Mouse (Mus musculus): ENCODE results near the gene Ntm. TPM values are rescaled to one million over a fixed set of nuclear protein-coding genes. Genes with fewer than 3 reads are reported as not detected.

Ntm gene
- polyA plus RNA-seq, 1 experiment = not detected

DNA sequence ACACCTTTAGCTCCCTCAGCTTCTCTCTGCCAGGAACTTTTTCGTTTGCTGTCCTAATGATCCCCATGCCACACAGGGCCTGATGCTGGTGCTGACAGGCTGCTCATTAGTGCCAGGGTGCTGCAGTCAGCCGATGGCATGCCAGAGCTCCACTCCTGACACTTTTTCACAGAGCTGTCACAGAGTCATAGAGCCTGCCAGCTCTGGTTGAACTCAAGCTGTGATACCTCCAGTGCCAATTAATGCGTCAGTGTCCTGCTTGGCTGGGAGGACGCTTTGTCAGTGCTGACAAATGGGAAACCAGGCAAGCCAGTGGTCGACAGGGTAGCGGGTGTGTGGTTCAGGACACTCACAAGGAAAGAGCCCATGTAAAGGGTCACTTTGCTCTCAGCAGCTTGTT lies 858.9 kb downstream of the Ntm start:
- no peak overlapping the region for H3ac ChIP-seq (ENCODE audit: control insufficient read depth, insufficient read length, low read depth)
- no peaks in the 10 kb centered on the region for H3K79me2 ChIP-seq (ENCODE audit: control insufficient read depth, insufficient read depth)
- H3K27me3 ChIP-seq (ENCODE audit: control insufficient read depth, insufficient read depth, insufficient read length) = no peaks in the 10 kb centered on the region
- no peaks in the 10 kb centered on the region for H3K36me3 ChIP-seq (ENCODE audit: control insufficient read depth, insufficient read depth)
- H3K79me3 ChIP-seq (ENCODE audit: low read depth) = no peaks in the 10 kb centered on the region
- no peak overlapping the region for H3K4me3 ChIP-seq (ENCODE audit: insufficient read depth, poor library complexity, severe bottlenecking)
- no peak for TF ChIP-seq CEBPB (IDR thresholded peaks at IDR 0.05; ENCODE audit: low read depth)
- TF ChIP-seq FOSL1 (IDR thresholded peaks at IDR 0.05; ENCODE audit: insufficient read depth, low read length, poor library complexity, severe bottlenecking) = no peak
- TF ChIP-seq MYOD1 (IDR thresholded peaks at IDR 0.05; ENCODE audit: control insufficient read depth, insufficient read length, low read depth) = no peak
- no peak for TF ChIP-seq MAX (IDR thresholded peaks at IDR 0.05)
- TF ChIP-seq USF1 (IDR thresholded peaks at IDR 0.05; ENCODE audit: low read depth) = no peak
- TF ChIP-seq CTCF (IDR thresholded peaks at IDR 0.05; ENCODE audit: control insufficient read depth, insufficient read depth, insufficient read length) = no peak
- no peak for TF ChIP-seq MYOG (IDR thresholded peaks at IDR 0.05; ENCODE audit: control insufficient read depth, extremely low read depth, insufficient read length)

DNA sequence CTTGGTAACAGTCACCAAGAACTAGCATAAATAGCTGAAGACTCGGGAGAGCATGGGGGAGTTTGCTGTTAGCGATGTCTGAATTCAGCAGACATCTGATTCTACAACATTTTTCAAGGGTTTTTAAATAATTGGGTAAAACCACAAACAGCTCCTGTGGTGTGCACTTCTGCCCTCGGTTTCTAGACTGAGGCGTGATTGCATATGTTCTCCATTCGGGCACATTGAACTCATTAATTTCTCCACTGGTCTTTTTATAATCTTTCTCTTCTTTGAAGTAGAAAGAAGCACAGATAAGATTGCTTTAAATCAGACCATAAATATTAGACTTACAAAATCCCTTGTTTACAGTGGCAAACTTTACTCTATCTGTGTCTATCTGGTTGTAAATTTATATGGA lies 862.3 kb downstream of the Ntm start:
- no peaks in the 10 kb centered on the region for H3K79me2 ChIP-seq (ENCODE audit: control insufficient read depth, insufficient read depth)
- H3K4me3 ChIP-seq (ENCODE audit: insufficient read depth, poor library complexity, severe bottlenecking) = no peak overlapping the region
- no peaks in the 10 kb centered on the region for H3K79me3 ChIP-seq (ENCODE audit: low read depth)
- no peak overlapping the region for H3ac ChIP-seq (ENCODE audit: control insufficient read depth, insufficient read length, low read depth)
- no peaks in the 10 kb centered on the region for H3K27me3 ChIP-seq (ENCODE audit: control insufficient read depth, insufficient read depth, insufficient read length)
- no peak for TF ChIP-seq FOSL1 (IDR thresholded peaks at IDR 0.05; ENCODE audit: insufficient read depth, low read length, poor library complexity, severe bottlenecking)
- no peak for TF ChIP-seq MYOG (IDR thresholded peaks at IDR 0.05; ENCODE audit: control insufficient read depth, extremely low read depth, insufficient read length)
- TF ChIP-seq CTCF (IDR thresholded peaks at IDR 0.05; ENCODE audit: control insufficient read depth, insufficient read depth, insufficient read length) = no peak
- no peak for TF ChIP-seq MAX (IDR thresholded peaks at IDR 0.05)
- TF ChIP-seq MYOD1 (IDR thresholded peaks at IDR 0.05; ENCODE audit: control insufficient read depth, insufficient read length, low read depth) = no peak
- no peak for TF ChIP-seq USF1 (IDR thresholded peaks at IDR 0.05; ENCODE audit: low read depth)
- TF ChIP-seq CEBPB (IDR thresholded peaks at IDR 0.05; ENCODE audit: low read depth) = no peak
- H3K36me3 ChIP-seq (ENCODE audit: control insufficient read depth, insufficient read depth) = no peaks in the 10 kb centered on the region

DNA sequence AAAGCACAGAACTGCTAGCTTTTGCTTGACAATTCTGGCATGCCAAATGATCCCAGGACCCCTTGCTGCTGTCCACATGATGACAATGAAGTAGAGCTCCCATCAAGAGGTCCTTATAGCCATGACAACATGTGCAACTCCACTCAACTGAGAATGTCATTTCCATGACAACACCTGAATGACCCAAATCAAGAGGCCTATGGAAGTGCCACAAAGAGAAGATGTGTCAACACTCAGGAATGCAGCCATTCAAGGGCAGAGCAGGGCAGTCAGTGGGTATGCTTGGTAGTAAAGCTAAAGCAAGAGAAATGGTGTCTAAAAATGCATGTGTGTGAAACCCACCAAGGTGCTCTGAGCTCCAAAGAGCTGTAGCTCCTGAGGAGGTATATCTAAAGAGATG lies 870.5 kb downstream of the Ntm start:
- Histone ChIP-seq H3K27me3 (ENCODE audit: control insufficient read depth, insufficient read depth, insufficient read length) (no peaks in the 10 kb centered on the region), H3K36me3 (ENCODE audit: control insufficient read depth, insufficient read depth) (no peaks in the 10 kb centered on the region), H3K4me3 (ENCODE audit: insufficient read depth, poor library complexity, severe bottlenecking) (no peak overlapping the region), H3ac (ENCODE audit: control insufficient read depth, insufficient read length, low read depth) (no peak overlapping the region), H3K79me3 (ENCODE audit: low read depth) (no peaks in the 10 kb centered on the region), H3K79me2 (ENCODE audit: control insufficient read depth, insufficient read depth) (no peaks in the 10 kb centered on the region)
- TF ChIP-seq CTCF (IDR thresholded peaks at IDR 0.05; ENCODE audit: control insufficient read depth, insufficient read depth, insufficient read length) (no peak), MYOD1 (IDR thresholded peaks at IDR 0.05; ENCODE audit: control insufficient read depth, insufficient read length, low read depth) (no peak), MAX (IDR thresholded peaks at IDR 0.05) (no peak), FOSL1 (IDR thresholded peaks at IDR 0.05; ENCODE audit: insufficient read depth, low read length, poor library complexity, severe bottlenecking) (no peak), USF1 (IDR thresholded peaks at IDR 0.05; ENCODE audit: low read depth) (no peak), CEBPB (IDR thresholded peaks at IDR 0.05; ENCODE audit: low read depth) (no peak), MYOG (IDR thresholded peaks at IDR 0.05; ENCODE audit: control insufficient read depth, extremely low read depth, insufficient read length) (no peak)

DNA sequence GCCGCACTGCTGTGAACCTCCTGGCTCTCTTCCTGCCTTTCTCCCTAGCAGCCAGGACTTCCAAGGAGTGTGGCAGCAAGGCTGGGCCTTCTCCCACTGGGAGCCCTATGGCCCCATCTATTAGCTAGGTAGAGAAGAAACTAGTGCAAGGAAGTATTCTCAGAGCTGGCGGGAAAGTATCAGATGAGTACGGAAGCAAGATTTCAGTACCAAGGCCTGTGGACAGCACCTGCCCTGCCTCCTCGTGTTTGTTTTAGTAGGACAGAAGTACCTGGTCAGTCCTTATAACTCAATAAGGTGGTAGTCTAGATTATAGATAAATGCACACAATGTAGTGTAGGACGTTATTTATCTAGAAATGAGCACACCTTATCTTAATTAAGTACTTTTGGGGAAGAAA lies 874.3 kb downstream of the Ntm start:
- H3K79me3 ChIP-seq (ENCODE audit: low read depth) = no peaks in the 10 kb centered on the region
- no peaks in the 10 kb centered on the region for H3K36me3 ChIP-seq (ENCODE audit: control insufficient read depth, insufficient read depth)
- H3K4me3 ChIP-seq (ENCODE audit: insufficient read depth, poor library complexity, severe bottlenecking) = no peak overlapping the region
- H3K79me2 ChIP-seq (ENCODE audit: control insufficient read depth, insufficient read depth) = no peaks in the 10 kb centered on the region
- no peaks in the 10 kb centered on the region for H3K27me3 ChIP-seq (ENCODE audit: control insufficient read depth, insufficient read depth, insufficient read length)
- TF ChIP-seq CEBPB (IDR thresholded peaks at IDR 0.05; ENCODE audit: low read depth) (no peak), USF1 (IDR thresholded peaks at IDR 0.05; ENCODE audit: low read depth) (no peak), FOSL1 (IDR thresholded peaks at IDR 0.05; ENCODE audit: insufficient read depth, low read length, poor library complexity, severe bottlenecking) (no peak), MAX (IDR thresholded peaks at IDR 0.05) (no peak), MYOG (IDR thresholded peaks at IDR 0.05; ENCODE audit: control insufficient read depth, extremely low read depth, insufficient read length) (no peak), MYOD1 (IDR thresholded peaks at IDR 0.05; ENCODE audit: control insufficient read depth, insufficient read length, low read depth) (no peak), CTCF (IDR thresholded peaks at IDR 0.05; ENCODE audit: control insufficient read depth, insufficient read depth, insufficient read length) (no peak)
- no peak overlapping the region for H3ac ChIP-seq (ENCODE audit: control insufficient read depth, insufficient read length, low read depth)

DNA sequence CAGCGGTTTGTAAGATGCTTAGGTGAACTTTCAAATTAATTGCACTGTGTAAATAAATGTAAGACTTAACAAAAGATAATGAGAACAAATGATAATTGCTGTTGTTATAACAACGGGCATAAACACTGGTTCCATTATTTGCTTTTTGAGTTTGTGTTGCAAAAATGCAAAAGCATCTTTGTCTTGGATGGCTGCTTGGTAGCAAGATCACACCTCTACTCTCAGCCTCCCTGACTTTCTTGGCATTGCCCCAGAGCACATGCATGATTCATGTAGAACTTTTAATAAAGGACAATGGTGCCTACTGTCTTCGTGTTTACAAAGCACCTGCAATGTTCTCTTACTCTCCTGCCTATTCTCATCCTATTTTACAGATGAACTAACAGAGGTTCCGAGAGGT lies 875.3 kb downstream of the Ntm start:
- Histone ChIP-seq H3K79me3 (ENCODE audit: low read depth) (no peaks in the 10 kb centered on the region), H3K27me3 (ENCODE audit: control insufficient read depth, insufficient read depth, insufficient read length) (no peaks in the 10 kb centered on the region), H3K79me2 (ENCODE audit: control insufficient read depth, insufficient read depth) (no peaks in the 10 kb centered on the region), H3ac (ENCODE audit: control insufficient read depth, insufficient read length, low read depth) (no peak overlapping the region), H3K36me3 (ENCODE audit: control insufficient read depth, insufficient read depth) (no peaks in the 10 kb centered on the region), H3K4me3 (ENCODE audit: insufficient read depth, poor library complexity, severe bottlenecking) (no peak overlapping the region)
- TF ChIP-seq FOSL1 (IDR thresholded peaks at IDR 0.05; ENCODE audit: insufficient read depth, low read length, poor library complexity, severe bottlenecking) (no peak), CEBPB (IDR thresholded peaks at IDR 0.05; ENCODE audit: low read depth) (no peak), MYOD1 (IDR thresholded peaks at IDR 0.05; ENCODE audit: control insufficient read depth, insufficient read length, low read depth) (no peak), CTCF (IDR thresholded peaks at IDR 0.05; ENCODE audit: control insufficient read depth, insufficient read depth, insufficient read length) (no peak), MAX (IDR thresholded peaks at IDR 0.05) (no peak), MYOG (IDR thresholded peaks at IDR 0.05; ENCODE audit: control insufficient read depth, extremely low read depth, insufficient read length) (no peak), USF1 (IDR thresholded peaks at IDR 0.05; ENCODE audit: low read depth) (no peak)

DNA sequence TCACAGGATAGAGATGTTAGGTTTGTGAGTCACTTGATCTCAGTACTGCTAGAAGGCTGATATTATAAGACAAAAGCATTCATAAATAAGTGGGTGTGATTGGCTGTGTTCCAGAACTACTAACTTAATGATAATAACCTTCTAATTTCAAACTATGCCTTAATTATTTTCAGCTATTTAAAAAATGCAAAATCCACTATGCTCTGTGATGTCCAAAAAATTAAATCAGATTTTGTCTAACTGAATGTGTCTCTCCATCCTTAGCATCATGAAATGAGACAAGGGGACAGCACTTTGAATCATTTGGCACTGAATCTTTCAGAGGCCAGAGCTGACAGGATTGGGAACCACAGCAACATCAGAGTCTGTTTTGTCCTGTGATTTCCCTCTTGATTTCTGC lies 875.8 kb downstream of the Ntm start:
- H3K79me2 ChIP-seq (ENCODE audit: control insufficient read depth, insufficient read depth) = no peaks in the 10 kb centered on the region
- TF ChIP-seq MYOG (IDR thresholded peaks at IDR 0.05; ENCODE audit: control insufficient read depth, extremely low read depth, insufficient read length) (no peak), MYOD1 (IDR thresholded peaks at IDR 0.05; ENCODE audit: control insufficient read depth, insufficient read length, low read depth) (no peak), MAX (IDR thresholded peaks at IDR 0.05) (no peak), FOSL1 (IDR thresholded peaks at IDR 0.05; ENCODE audit: insufficient read depth, low read length, poor library complexity, severe bottlenecking) (no peak), CTCF (IDR thresholded peaks at IDR 0.05; ENCODE audit: control insufficient read depth, insufficient read depth, insufficient read length) (no peak), USF1 (IDR thresholded peaks at IDR 0.05; ENCODE audit: low read depth) (no peak), CEBPB (IDR thresholded peaks at IDR 0.05; ENCODE audit: low read depth) (no peak)
- no peak overlapping the region for H3K4me3 ChIP-seq (ENCODE audit: insufficient read depth, poor library complexity, severe bottlenecking)

More for the DNA sequence above, 875.8 kb downstream of the Ntm start:
- H3K79me3 ChIP-seq (ENCODE audit: low read depth) = no peaks in the 10 kb centered on the region
- no peaks in the 10 kb centered on the region for H3K36me3 ChIP-seq (ENCODE audit: control insufficient read depth, insufficient read depth)
- H3ac ChIP-seq (ENCODE audit: control insufficient read depth, insufficient read length, low read depth) = no peak overlapping the region
- H3K27me3 ChIP-seq (ENCODE audit: control insufficient read depth, insufficient read depth, insufficient read length) = no peaks in the 10 kb centered on the region

Data from C2C12 (cell line).